Mouse (Mus musculus): ENCODE results near the gene Slco2a1. TPM values are rescaled to one million over a fixed set of nuclear protein-coding genes. Genes with fewer than 3 reads are reported as not detected.

Gene Slco2a1
- total RNA-seq, 2 experiments from 2014 or later: 0.42 TPM; not detected in 1

DNA sequence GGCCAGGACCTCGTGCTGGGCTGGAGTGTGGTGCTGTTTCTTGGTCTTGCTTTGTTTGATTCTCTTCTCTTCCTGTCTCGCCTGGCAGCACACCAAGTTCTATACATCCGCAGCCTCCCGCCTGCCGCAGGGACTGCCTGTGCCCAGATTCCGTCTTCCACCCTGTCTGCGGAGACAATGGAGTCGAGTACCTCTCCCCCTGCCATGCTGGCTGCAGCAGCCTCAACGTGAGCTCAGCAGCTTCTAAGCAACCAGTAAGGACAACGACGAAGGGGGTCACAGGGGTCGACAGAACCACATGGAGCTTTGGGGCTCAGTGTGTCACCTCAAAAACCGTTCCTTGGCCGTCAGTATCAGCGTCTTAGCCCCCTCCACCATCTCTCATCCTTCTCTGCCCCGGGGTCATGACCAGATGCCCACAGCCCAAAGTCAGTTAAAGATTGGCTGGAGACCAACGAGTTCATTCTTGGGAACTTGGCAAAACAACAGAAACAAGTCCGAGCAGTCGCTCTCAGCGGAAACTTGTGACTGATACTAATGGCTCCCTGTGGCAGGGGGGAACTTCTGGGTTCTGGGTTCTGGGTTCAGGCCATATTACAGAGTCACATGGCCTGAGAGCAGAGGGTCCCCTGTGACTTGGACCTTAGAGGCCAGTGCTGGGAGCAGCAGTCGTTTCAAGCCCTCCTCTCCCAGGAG is 88.5 kb downstream of the Slco2a1 start:
- no peak for ATAC-seq (replicated peaks; ENCODE audit: low FRiP score, poor library complexity, severe bottlenecking)

DNA sequence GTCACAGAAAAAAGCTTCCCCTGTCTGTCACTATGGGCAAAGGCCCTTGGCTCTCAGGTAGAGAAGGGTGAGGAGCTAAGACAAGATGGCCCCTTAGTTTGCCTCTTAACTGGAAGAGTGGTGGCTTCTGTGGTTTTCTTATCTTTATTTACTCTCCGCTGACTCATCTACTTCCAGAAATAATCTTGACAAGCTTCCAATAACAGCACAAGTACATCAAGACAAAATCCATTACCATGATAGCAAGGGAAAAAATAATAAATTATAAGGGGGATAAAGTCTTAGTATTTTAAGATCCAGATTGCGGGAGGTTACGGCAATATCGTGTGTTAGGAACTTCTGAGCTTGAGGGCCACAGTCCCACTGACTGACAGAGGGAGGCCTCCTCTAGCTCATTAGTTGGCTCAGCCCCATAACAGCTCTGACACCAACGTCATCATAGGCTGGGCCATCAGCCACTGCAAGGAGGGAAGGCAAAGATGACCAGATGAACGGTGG is 89.7 kb downstream of the Slco2a1 start:
- no peak for ATAC-seq (replicated peaks; ENCODE audit: low FRiP score, poor library complexity, severe bottlenecking)

DNA sequence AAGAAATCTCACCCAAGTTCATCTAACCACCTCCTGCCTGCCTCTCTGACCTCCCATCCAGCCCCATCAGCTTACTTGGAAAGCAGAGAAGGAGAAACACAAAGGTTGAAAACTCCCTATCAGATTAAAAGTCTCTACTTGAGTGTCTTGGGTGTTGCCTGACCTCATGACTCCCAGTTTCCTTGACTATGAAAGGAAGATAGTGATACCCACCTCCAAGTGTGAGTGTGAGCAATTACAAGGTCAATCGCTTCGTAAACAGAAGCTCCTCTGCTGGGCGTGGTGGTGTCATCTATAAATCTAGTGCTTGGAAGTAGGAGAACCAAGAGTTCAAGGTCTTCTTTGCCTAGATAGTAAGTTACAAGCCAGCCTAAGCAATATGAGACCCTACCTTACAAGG is 91.7 kb downstream of the Slco2a1 start:
- no peak for ATAC-seq (replicated peaks; ENCODE audit: low FRiP score, poor library complexity, severe bottlenecking)

DNA sequence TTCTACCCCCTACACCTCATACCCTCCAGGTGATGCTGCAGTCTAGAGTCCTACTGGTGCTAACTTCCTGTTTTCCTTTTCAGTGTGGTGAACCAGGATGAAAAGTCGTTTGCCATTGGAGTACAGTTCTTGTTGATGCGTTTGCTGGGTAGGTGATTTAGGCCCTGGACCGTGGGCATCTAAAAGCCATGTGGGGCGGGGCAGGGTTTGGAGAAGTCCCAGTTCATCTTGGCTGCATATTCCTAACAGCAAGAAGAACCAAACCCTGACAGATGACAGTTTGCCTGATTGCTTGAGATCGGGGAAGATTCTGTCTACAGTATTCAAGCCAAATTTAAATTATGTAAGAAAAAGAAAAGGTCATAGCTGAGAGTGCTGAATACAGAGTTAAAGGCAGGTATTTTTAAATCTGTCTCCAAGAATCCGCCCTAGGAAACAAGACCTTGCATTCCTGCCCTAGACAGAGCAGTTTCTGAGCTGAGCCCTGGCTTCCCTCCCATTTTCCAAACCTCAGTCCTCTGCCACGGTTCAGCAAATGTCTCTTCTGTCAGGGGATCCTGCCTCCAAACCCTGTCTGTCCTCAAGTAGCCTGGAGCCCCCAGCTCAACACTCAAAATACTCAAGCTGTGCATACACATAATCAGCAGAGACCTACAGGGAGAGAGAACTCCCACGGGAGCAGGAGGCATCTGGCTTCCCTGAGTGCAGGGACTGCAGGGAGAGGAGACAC is 93.9 kb downstream of the Slco2a1 start:
- ATAC-seq (replicated peaks; ENCODE audit: low FRiP score, poor library complexity, severe bottlenecking): no peak

DNA sequence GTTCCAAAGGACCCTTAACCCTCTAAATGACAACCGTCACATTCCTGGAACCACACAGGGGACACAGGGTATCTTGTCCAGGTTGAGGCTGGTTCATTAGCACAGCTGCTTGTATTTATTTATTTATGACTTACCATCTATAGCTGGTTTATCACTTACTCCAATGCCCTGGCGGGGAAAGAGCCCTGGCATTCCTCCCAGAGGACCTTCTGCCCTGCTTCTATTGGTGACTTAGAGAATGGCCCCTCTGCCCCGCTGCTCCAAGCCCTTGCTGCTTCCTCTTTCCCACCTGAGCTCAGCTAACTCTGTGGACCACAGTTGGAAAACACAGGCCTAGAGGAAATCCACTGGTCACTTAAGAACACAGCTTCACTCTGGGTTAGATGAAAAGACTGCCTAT is 94.9 kb downstream of the Slco2a1 start:
- ATAC-seq (replicated peaks; ENCODE audit: low FRiP score, poor library complexity, severe bottlenecking): no peak

DNA sequence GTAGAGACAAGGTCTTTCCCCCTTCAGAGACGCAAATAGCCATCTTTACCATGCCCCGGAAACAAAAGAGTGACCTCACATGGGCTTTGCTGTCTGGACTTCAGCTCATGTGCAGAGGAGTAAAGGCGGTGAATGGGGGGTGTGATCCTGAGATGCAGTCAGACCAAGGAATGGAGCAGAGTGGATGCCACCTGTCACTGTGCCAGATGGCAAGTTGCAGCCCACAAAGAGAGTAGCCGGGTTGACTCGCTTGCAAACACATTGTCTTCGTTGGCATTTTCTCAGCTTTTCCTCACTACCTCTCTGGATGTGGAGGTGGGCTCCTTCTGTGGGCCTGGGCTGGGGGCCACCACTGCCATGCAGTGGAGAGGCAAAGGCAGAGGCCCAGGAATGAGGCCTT is 98.2 kb downstream of the Slco2a1 start:
- ATAC-seq (replicated peaks; ENCODE audit: low FRiP score, poor library complexity, severe bottlenecking): no peak

DNA sequence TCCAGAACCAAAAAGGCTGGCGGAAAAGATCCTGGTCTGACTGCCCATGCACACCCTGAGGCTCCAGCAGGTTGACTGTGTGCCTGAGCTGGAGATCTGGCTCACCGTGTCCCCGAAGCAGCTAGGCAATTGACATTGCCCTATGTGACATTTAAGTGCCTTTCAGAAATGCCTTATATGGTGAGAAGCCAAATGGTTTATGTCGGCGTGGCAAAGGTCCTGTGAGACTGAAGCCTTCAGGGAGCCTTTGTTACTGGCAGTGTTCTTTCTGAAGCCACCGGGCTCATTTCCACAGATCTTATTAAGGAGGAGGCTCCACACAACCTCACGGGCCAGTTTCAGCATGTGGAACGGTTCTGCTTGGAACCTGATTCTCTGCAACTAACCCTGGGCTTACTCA is 98.8 kb downstream of the Slco2a1 start:
- no peak for ATAC-seq (replicated peaks; ENCODE audit: low FRiP score, poor library complexity, severe bottlenecking)

DNA sequence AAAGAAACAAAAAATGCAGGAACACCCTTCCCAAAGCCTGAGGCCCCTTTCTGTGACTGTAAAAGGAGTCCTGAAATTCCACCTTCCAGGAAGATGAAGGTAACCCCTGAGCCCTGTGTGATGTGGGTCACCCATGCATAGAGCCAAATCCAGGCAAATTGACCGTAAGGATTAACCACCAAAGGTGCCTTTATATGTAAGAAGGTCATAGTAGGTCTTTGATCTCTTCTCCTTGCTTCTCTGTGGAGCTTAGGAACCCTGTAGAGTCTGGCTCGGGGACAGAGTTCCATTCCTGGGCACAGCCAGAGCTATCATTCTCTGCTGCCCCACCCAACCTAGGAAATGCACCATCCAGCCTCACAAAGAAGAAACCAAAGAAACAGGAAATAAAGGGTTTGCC is 100.1 kb downstream of the Slco2a1 start:
- ATAC-seq (replicated peaks; ENCODE audit: low FRiP score, poor library complexity, severe bottlenecking): no peak

DNA sequence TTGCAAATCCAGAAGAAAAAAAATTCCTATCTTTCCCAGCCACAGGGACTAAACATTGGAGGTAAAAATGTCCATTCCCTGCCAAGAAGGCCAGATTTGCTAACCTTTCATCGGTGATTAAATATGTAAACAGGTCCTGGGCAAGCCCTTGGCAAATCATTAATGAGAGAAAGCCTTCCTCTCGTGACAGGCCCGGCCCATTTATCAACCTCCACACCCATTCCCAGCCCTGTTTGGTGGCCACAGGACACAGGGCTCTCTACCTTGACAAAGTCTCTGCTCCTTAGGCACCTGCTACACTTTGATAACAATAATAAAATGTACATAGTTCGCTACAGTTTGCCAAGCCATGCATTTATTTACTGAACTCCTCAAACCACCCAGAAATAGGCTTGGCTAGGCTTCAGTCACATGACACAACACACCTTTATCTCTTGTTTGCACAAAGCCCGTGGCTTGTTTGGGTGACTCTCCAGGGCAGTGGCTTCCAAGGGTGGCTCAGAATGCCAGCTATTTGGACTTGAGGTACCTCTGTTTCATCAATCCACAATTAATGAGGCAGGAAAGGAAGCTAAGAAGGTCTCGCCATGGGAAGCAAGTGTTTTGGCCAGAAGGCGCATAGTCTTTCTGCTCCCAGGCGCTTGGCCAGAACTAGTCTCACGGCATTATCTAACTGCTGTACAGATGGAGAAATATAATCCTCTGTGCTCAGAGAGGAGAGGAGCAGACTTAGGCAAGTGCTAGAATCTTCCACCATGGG is 101.8 kb downstream of the Slco2a1 start:
- peak; percentile 44; the same call in 1 of the 2 replicates for ATAC-seq (replicated peaks; ENCODE audit: low FRiP score, poor library complexity, severe bottlenecking)

DNA sequence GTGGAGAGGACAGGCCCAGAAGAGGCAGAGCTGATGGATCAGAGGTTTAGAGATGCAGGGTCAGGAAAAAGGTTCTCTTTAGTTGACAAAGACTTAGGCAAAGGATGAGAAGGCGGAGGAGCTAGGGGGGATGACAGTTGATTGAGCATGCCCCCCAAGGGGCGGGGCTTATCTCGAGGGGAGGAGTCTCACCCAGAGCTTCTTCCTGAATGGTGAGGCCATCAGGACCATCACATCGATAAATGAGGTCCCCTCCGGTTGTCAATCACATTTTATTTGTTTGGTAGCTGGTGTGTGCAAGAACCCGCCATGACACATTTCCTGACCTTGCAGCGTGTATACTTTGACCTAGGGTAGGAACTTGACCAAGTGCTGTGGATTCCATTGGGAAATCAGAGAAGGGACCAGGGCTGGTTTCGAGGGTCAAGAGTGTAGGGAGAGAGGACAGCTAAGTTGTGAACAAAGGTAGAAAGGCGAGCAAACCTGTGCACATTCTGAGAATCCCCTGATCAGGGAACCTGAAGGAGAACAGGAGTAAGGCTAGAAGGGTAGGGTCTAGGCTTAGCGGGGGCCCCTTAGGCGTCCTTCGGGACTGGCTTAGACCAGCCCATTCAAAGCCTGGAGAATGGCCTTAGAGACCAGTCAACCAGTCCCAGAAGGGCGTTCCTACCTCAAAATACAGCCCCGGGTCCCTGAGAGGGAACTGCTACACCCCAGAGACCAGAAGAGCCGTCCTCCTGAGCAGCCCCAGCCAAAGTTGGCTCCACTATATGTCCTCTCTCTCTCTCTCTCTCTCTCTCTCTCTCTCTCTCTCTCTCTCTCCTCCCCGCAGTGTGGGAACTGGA is 102.7 kb downstream of the Slco2a1 start:
- no peak for ATAC-seq (replicated peaks; ENCODE audit: low FRiP score, poor library complexity, severe bottlenecking)

DNA sequence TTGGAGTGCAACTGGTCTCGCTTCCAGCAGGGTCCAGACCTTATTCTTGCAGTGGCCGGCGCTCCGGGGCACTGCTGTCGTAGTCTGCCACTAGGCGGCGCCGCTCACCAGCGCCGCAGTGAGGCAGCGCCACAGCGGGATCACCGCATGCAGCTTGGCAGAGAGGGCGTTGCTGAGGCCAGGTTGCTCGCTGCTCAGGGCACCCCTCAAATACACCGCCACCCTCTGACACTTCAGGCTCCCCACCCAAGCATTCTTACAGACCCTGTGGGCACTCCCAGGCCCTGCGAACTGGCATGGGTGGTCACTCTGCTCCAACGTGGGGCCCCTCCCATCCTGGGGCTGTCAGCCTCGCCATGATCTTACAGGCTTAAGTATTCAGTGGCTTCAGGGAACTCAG is 103.7 kb downstream of the Slco2a1 start:
- peak; percentile 83 for ATAC-seq (replicated peaks; ENCODE audit: low FRiP score, poor library complexity, severe bottlenecking)

DNA sequence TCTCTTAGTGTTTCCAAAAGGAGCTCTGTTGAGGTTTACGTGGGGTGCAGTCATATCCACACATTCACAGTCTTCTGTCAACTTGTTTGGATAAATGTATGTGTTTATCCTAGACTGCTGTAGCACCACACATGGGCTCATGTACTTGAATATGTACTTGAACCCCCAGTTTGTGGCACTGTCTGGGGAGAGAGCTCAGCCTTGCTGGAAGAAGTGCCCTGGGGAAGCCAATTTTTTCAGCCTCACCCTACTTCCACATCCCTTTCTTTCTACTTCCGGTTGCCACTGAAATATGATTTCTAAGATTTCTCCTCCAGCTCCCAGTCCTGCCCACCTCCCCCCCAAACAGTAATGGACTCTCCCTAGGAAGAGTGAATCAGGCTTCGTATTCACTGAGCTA is 105.2 kb downstream of the Slco2a1 start:
- no peak for ATAC-seq (replicated peaks; ENCODE audit: low FRiP score, poor library complexity, severe bottlenecking)

DNA sequence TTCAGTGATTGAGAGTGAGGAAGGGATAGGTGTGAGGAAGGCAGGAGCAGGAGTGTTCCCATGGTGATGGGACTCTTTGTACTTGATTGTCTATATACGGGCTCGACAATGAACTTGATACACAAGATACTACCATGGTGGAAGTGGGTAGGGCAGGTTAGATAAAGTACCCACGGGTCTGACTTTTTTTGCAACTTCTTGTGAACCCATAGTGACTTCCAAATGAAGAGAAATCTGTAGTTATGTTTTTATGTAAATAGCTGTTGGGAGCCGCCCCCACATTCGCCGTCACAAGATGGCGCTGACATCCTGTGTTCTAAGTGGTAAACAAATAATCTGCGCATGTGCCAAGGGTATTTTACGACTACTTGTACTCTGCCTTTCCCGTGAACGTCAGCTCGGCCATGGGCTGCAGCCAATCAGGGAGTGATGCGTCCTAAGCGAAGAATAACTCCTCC is 119.9 kb downstream of the Slco2a1 start:
- peak; percentile 70 for ATAC-seq (replicated peaks; ENCODE audit: low FRiP score, poor library complexity, severe bottlenecking)

DNA sequence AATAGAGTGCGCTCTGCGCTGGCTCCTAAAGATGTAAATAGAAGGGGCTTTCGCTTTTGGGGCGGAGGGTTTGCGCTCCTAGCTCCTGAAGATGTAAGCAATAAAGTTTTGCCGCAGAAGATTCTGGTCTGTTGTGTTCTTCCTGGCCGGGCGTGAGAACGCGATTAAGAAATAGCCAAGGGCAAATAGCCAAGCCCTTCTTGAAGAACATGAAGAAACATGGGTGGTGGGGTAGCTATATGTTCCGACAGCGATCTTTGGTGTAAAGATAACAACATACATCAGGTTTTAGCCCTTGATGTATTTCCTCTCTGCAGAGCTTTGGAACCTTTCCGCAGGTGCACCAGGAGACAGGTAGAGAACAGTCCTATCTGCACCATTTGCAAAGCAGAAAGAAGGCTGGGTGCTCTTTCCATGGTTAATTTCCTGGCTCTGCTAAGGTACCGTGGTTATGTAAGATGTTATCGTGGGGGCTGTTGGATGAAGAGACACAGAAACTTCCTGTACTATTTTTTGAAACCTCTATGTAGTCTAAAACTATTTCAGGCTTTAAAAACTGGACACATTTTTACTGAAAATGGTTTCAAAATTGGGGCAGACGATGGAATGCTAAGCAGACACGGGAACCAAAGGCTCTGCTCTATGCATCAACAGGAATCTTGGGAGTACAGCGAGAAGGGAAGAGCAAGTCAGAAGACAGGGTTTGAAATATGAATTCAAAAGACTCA is 120.6 kb downstream of the Slco2a1 start:
- ATAC-seq (replicated peaks; ENCODE audit: low FRiP score, poor library complexity, severe bottlenecking): no peak

DNA sequence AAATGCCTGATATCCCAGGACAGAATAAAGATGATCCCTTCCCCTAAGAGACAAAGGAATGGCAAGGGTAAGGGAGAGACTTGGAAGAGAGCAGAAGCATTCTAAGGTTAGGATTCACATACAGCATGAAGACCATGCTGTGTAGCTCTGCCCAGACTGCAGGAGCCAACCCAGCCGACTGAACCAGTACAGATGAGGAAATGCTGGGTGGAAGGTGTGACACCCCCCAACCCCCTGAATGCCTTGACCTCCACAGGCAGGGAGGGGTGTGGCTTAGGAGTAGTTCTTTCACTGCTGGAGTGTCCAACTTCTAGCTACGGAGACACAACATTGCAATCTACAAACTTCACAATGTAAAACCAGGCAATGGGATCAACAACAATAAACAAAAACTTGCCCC is 121.4 kb downstream of the Slco2a1 start:
- no peak for ATAC-seq (replicated peaks; ENCODE audit: low FRiP score, poor library complexity, severe bottlenecking)

DNA sequence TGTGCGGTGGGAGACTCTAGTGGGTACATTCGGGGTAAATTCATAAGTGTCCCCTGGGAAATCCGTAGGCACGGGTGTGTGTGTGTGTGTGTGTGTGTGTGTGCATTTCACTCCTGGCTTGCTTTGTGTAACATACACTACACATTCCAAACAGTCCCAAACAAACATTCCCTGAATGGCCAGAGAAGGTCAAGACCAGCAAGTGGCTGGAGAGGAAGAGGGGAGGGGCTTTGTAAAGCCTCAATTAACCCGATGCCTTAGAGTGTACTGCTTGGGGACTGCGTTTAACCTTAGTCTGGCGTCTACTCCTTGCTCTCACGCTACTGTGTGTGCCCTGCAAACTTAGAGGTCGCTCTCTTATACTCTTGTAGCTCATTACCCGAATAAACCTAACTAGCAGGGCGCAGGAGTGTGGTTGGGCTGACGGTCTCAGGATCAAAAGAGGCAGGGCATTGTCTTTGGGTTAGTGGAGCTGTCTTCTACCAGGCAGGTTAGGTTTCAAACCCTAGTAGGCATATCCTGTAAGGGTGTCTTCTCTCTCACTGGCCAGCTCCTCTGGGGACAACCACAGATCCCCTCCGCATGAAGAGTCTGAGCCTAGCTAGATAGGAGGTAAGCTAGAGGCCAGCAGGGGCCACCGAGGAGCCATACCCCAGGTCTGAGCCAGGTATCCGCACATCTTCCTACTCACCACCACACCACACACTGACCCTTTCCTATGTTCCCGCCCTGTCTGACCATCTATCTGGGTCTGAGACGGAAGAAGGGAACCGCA is 122.4 kb downstream of the Slco2a1 start:
- no peak for ATAC-seq (replicated peaks; ENCODE audit: low FRiP score, poor library complexity, severe bottlenecking)

DNA sequence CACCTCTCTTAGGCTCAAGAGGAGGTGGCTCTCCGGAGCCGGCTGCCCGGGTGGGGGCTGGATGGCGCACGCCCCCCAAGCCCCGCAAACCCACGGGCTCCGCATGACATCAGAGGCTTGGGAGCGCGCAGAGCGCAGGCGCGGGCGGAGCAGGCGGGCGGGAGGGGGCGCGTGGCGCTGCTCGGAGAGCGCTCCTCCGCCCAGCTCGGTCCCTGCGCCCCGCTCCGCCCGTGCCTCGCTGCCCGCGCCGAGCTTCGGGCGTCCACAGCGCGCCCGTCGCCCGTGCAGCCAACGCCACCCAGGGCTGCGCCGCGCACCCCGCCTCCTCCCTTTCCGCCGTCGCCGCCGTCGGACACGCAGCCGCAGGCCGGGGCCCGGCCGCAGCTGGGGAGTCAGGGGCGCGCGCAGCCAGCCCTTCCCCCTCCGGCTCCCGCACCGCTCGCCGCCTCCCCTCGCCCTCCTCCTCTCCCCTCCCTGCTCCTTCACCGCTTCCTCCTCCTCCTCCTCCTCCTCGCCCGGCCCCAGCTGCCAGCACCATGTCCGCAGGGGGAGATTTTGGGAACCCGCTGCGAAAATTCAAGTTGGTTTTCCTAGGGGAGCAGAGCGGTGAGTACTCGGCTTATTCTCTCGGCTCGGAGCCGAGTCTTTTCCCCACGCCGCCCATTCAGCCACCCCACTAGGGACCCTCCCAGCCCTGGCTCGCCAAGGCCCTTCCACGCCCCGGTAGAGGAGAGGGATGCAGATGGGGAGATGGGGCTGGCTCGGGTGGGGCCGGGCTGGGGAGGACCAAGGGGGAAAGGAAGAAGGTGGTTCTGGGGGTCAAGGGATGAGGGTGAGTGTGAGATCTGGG is 123.3 kb downstream of the Slco2a1 start, which contains the start of gene Rab6b:
Gene Rab6b (plus strand): TSS at position 167 of the 850 bp plus-strand sequence.
- ATAC-seq (replicated peaks; ENCODE audit: low FRiP score, poor library complexity, severe bottlenecking): no peak

Measured in erythroid progenitor cell, adult 5-6 weeks (primary cell).